Mouse (Mus musculus) testis, adult 2 months (tissue): ENCODE data around the gene Enox1.

Experiments used
- CTCF ChIP-seq: fragments of 200-500 bp; IDR thresholded peaks from 2 replicates; pipeline ENCODE4 v1.5.1; 2012; ENCODE audit warnings: low read depth, mild to moderate bottlenecking, inconsistent platforms, low read length, moderate library complexity; ENCODE audit not compliant: control insufficient read depth, insufficient read depth, insufficient replicate concordance
- POLR2A ChIP-seq: fragments of 200-500 bp; IDR thresholded peaks from 2 replicates; pipeline ENCODE4 v1.6.1; 2012; ENCODE audit warnings: low read depth, mild to moderate bottlenecking, inconsistent platforms, low read length, moderate library complexity; ENCODE audit not compliant: control insufficient read depth

- no peak for TF ChIP-seq CTCF
- no peak for TF ChIP-seq POLR2A
Measured at GRCm38 (mm10) chr14:77671961-77672360, 515.4 kb downstream of the Enox1 start.
